Mouse (Mus musculus) liver, embryonic 14.5 days (tissue): Measurements from ENCODE around the gene Slfnl1. TPM values are rescaled to one million over a fixed set of nuclear protein-coding genes. Genes with fewer than 3 reads are reported as not detected.

Source experiments
- ATAC-seq: fragments of 200-750 bp; cut with Nextera tagmentation; 2 replicates; pipeline ENCODE4 v1.8.0; 2017; ENCODE audit warnings: moderate number of reproducible peaks, mild to moderate bottlenecking, moderate library complexity; ENCODE audit not compliant: insufficient read depth
- DNase-seq, 3 experiments: peaks; one replicate each; pipeline ENCODE4 v3.0.0-alpha.2; 2012 to 2013; ENCODE audit warnings: low read depth in 3 of 3, low spot score in 3 of 3
- H3K27ac ChIP-seq: fragments of 300-500 bp; sonication (generic); 2 replicates; pipeline ENCODE4 v1.5.1; 2014; ENCODE audit warnings: moderate library complexity, mild to moderate bottlenecking, control low read depth, inconsistent platforms
- H3K27me3 ChIP-seq: fragments of 300-500 bp; sonication (generic); 2 replicates; pipeline ENCODE4 v1.6.1; 2014; ENCODE audit warnings: mild to moderate bottlenecking, low read length, moderate library complexity; ENCODE audit not compliant: control insufficient read depth, insufficient read depth
- H3K36me3 ChIP-seq: fragments of 300-500 bp; sonication (generic); replicated peaks from 2 replicates; pipeline ENCODE4 v1.6.1; 2014; ENCODE audit warnings: low read depth; ENCODE audit not compliant: control insufficient read depth, insufficient read depth
- H3K4me1 ChIP-seq, 2 experiments: fragments of 200-500 bp in 1 of 2; fragments of 300-500 bp in 1 of 2; sonication (generic) in 1 of 2; replicated peaks; 2 replicates each; pipeline ENCODE4 v1.6.1; 2012 to 2014; ENCODE audit warnings: antibody characterized with exemption in 1 of 2, inconsistent platforms in 1 of 2, low read length in 1 of 2; ENCODE audit not compliant: control insufficient read depth in 2 of 2, insufficient read depth in 2 of 2
- H3K4me2 ChIP-seq: fragments of 300-500 bp; sonication (generic); 2 replicates; pipeline ENCODE4 v1.6.1; 2014; ENCODE audit warnings: low read depth, mild to moderate bottlenecking, control low read depth, moderate library complexity
- H3K4me3 ChIP-seq, 2 experiments: fragments of 200-500 bp in 1 of 2; fragments of 300-500 bp in 1 of 2; sonication (generic) in 1 of 2; 2 replicates each; pipeline ENCODE4 v1.5.1; 2012 to 2014; ENCODE audit warnings: low read depth in 2 of 2, low read length in 2 of 2, mild to moderate bottlenecking in 2 of 2, control low read depth in 1 of 2, inconsistent platforms in 1 of 2, moderate library complexity in 1 of 2; ENCODE audit not compliant: insufficient read depth in 1 of 2
- H3K9ac ChIP-seq: fragments of 300-500 bp; sonication (generic); replicated peaks from 2 replicates; pipeline ENCODE4 v1.6.1; 2014; ENCODE audit warnings: mild to moderate bottlenecking, control low read depth, moderate library complexity
- H3K9me3 ChIP-seq: fragments of 300-500 bp; sonication (generic); 2 replicates; pipeline ENCODE4 v1.6.1; 2016; ENCODE audit warnings: low read length, mixed read lengths; ENCODE audit not compliant: control insufficient read depth
- CTCF ChIP-seq: IDR thresholded peaks from 2 replicates; pipeline ENCODE4 v1.5.1; 2016; ENCODE audit warnings: antibody characterized with exemption, low read depth, control low read depth
- EP300 ChIP-seq: IDR thresholded peaks from 2 replicates; pipeline ENCODE4 v1.6.1; 2016; ENCODE audit warnings: antibody characterized with exemption, low read depth
- WGBS: fragments of 180-500 bp; shearing (Covaris S2); extraction: QIAGEN DNeasy Blood & Tissue Kit; methylation state at CpG from one replicate; pipeline ENCODE4 v1.1.7; 2014; ENCODE audit not compliant: insufficient replicate concordance; 5-methylcytosine and 5-hydroxymethylcytosine counted together
- polyA plus RNA-seq, 2 experiments: library from polyadenylated mRNA; depleted of rRNA in 1 of 2; stranded (reverse) in 1 of 2; unstranded in 1 of 2; fragments of >200 nt; fragmentation: Nextera tagmentation in 1 of 2; extraction: Ambion mirVana in 1 of 2; gene quantifications; 2 replicates each; pipeline versions ENCODE4 v1.2.1 to v1.2.3; 2012 to 2014

The Slfnl1 gene
- polyA plus RNA-seq, 2 experiments, result not detected

DNA sequence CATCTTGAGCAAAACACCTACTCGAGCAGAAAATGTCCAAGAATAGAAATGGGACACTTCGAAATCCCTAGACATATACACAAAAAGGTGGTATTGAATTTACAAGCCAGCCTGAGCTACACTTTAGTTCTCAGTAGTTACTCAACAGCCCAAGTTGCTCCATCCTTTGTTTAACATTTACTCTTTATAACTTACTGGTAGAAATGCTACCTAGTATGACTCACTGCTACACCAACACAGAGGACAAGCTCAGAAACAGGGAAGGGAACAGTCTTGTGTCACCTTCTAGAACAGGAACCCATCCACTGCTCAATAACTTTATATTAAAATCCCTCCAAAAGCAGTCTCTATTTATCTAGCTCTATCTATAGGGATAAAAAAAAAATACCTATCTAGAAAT is 33.7 kb downstream of the Slfnl1 start:
- peaks cover 38% of the 10 kb centered on the region for H3K36me3 ChIP-seq
- ATAC-seq (no peak), DNase-seq (no peak)
- H3K27me3 ChIP-seq, result no peaks in the 10 kb centered on the region
- H3K4me2 ChIP-seq, result no peak overlapping the region
- 76% methylated on average over 2 of the region's 2 CpGs for WGBS
- TF ChIP-seq EP300, result no peak
- TF ChIP-seq CTCF, result no peak
- H3K27ac ChIP-seq, result no peak overlapping the region
- H3K4me3 ChIP-seq, result no peak overlapping the region
- no peaks in the 10 kb centered on the region for H3K9me3 ChIP-seq
- H3K9ac ChIP-seq, result no peak overlapping the region
- peaks cover 11 to 16% of the 10 kb centered on the region in 2 experiments for H3K4me1 ChIP-seq

DNA sequence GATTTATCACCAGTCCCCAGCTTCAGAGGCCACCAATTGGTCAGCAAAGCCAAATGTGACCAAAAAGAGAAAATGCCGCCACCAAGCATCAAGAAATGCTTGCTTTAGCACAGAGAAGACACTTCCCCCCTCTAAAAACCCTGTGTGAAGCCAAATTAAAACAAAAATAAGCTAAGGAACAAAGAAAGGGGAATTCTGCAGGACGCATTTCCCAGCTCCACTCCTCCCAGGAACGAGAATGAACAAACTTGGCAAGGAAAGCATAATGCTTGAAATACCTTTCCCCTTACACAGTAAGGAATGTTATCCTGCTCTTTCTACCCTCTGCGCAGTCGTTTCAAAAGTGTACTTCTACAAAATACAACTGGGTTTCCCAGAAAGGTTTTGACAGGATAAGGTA is 36.0 kb downstream of the Slfnl1 start:
- WGBS, result 56% methylated on average over 5 of the region's 5 CpGs
- no peaks in the 10 kb centered on the region for H3K9me3 ChIP-seq
- H3K4me3 ChIP-seq, result peak overlapping the region in 1 of 2 experiments; percentile 84; a peak in 1 of 4 replicates
- DNase-seq (no peak), ATAC-seq (no peak)
- peaks cover 14 to 17% of the 10 kb centered on the region in 2 experiments for H3K4me1 ChIP-seq
- H3K36me3 ChIP-seq, result peaks cover 23% of the 10 kb centered on the region
- no peak overlapping the region for H3K27ac ChIP-seq
- H3K4me2 ChIP-seq, result peak overlapping the region; percentile 97
- no peaks in the 10 kb centered on the region for H3K27me3 ChIP-seq
- TF ChIP-seq CTCF (no peak), EP300 (no peak)
- peak overlapping the region; percentile 9; the same call in 1 of the 2 replicates for H3K9ac ChIP-seq

GRCm38 (mm10) chr4:120569025-120569424 is 37.0 kb downstream of the Slfnl1 start:
- WGBS, result 3% methylated on average over 4 of the region's 4 CpGs
- no peak for DNase-seq
- Histone ChIP-seq H3K9me3 (no peaks in the 10 kb centered on the region), H3K27ac (no peak overlapping the region), H3K4me3 (peak overlapping the region; percentile 84 to 87), H3K4me2 (peak overlapping the region; percentile 97), H3K9ac (peak overlapping the region; percentile 89), H3K27me3 (no peaks in the 10 kb centered on the region), H3K4me1 (peaks cover 14 to 17% of the 10 kb centered on the region in 2 experiments), H3K36me3 (peaks cover 15% of the 10 kb centered on the region)
- no peak for ATAC-seq
- no peak for TF ChIP-seq CTCF
- TF ChIP-seq EP300, result no peak

DNA sequence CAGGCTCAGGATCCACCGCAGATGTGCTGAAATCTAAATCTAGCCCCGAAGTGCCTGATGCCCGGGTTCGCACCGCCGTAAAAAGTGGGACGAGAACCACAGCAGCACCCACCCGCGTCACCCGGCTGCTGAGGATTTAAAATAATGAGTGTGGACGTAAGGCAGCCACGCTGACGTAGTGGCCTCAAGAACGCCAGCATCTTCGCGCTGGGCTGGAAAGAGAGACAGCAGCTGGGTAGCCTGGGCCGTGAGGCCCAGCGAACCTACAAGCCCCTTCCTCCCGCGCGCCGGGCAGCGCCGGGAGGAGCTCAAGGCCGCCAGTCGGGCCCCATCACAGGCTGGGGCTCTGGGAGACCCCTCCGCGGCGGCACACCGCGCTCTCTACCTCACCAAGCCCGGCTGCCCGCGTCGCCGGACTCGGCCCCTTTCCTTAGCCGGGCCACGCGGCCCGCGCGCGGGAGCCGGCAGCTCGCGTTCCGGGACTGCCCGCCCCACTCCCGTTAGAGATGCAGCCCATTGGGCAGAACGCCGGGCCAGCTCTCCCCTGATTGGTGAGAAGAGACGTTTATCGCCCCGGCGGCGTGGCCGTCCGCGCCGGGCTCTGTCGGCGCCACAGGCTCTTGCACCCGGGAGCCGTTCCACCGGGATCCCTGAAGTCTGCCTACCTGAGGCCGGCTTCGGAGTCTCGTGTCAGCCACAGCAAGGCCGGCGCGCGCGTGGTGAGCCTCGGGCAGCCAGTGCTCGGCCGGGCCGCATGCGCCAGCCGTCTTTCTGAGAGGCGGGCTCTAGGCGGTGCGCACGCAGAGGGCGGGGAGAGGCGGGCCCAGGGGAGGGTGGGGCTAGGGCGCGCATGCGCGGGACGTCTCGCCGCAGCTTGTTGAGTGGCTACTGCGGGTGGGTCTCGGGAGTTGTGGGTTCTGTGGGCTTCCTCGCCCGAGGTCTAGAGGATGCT is 37.7 kb downstream of the Slfnl1 start, which contains the start of gene Ctps:
Gene Ctps, minus strand, starts transcription at position 791 of the 952 bp plus-strand sequence.
- ATAC-seq, result peak; percentile 97
- Histone ChIP-seq H3K9me3 (no peaks in the 10 kb centered on the region), H3K27ac (peak within 1 kb of the TSS; percentile 72), H3K4me3 (peak within 1 kb of the TSS; percentile 84 to 87), H3K9ac (peak within 1 kb of the TSS; percentile 89), H3K36me3 (peaks cover 7% of the 10 kb centered on the region), H3K27me3 (no peaks in the 10 kb centered on the region), H3K4me1 (peaks cover 14 to 17% of the 10 kb centered on the region in 2 experiments), H3K4me2 (peak within 1 kb of the TSS; percentile 97)
- TF ChIP-seq CTCF, result no peak
- TF ChIP-seq EP300, result no peak
- under 1% methylated on average over 91 of the region's 97 CpGs for WGBS
- DNase-seq, result peak; percentile 85 to 86 (median 86)

DNA sequence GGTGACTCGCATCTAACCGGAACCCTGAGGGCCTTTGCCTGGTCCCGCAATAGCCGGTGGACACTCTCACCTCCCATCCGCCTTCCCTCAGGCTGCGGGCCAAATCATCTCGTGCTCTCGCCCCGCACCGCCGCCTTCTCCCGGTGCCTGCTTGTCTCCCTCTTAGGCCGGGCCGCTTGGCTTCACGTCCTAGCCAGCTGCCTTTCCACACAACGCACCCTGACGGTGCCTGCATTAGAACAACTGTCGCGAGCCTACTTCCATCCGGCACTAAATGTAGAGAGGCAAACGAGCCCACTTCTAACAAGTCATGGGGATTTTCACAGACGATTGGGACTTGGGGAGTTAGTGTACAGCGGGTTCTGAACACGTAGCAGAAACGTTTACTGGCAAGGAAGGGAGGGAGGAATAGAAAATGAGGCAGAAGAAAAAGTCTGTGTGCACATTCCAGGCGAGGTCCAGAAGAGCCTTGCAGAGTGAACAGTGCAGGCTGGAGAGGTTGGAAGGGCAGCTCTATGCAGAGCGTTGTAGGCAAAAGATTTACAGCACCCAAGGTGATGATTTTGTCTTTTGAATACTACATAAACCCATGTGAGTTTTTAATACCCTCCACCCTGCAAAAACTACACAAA is 38.5 kb downstream of the Slfnl1 start:
- Histone ChIP-seq H3K9ac (peak overlapping the region; percentile 89), H3K4me2 (peak overlapping the region; percentile 97), H3K27ac (peak overlapping the region; percentile 72), H3K4me3 (peak overlapping the region; percentile 84 to 87), H3K9me3 (no peaks in the 10 kb centered on the region), H3K36me3 (peaks cover under 1% of the 10 kb centered on the region; the same call in 1 of the 2 replicates), H3K27me3 (no peaks in the 10 kb centered on the region), H3K4me1 (peaks cover 14 to 17% of the 10 kb centered on the region in 2 experiments)
- TF ChIP-seq CTCF, result no peak
- TF ChIP-seq EP300, result no peak
- ATAC-seq (peak; percentile 61), DNase-seq (no peak)
- WGBS, result 3% methylated on average over 27 of the region's 27 CpGs
